Mouse (Mus musculus) E14TG2a.4 (cell line): ENCODE results near the gene Tm9sf1.

Source experiments
- CTCF ChIP-seq: conservative IDR thresholded peaks from 2 replicates; pipeline ENCODE4 v1.5.1; 2014; ENCODE audit warnings: low read length
- NANOG ChIP-seq: IDR thresholded peaks from 2 replicates; pipeline ENCODE4 v1.6.1; 2014; ENCODE audit warnings: borderline replicate concordance, low read length, mixed read lengths

GRCm38 (mm10) chr14:55651528-55651927, 7.9 kb upstream of the Tm9sf1 start:
- TF ChIP-seq CTCF = no peak
- no peak for TF ChIP-seq NANOG
